Mouse (Mus musculus) small intestine, adult 2 months (tissue): ENCODE measurements around the gene Tfap2a. TPM values are rescaled to one million over a fixed set of nuclear protein-coding genes. Genes with fewer than 3 reads are reported as not detected.

ENCODE experiments used
- H3K27ac ChIP-seq: fragments of 200-500 bp; 2 replicates; pipeline ENCODE4 v1.5.1; 2012; ENCODE audit warnings: low read depth, low read length, control low read depth, inconsistent platforms; ENCODE audit not compliant: insufficient read depth
- H3K27me3 ChIP-seq: fragments of 200-500 bp; 2 replicates; pipeline ENCODE4 v1.6.1; 2012; ENCODE audit warnings: mild to moderate bottlenecking, moderate library complexity, low read length, inconsistent platforms; ENCODE audit not compliant: control insufficient read depth, insufficient read depth
- H3K36me3 ChIP-seq: fragments of 200-500 bp; 2 replicates; pipeline ENCODE4 v1.6.1; 2012; ENCODE audit warnings: mild to moderate bottlenecking, low read length, control low read depth, inconsistent platforms; ENCODE audit not compliant: control insufficient read depth, insufficient read depth
- H3K4me1 ChIP-seq: fragments of 200-500 bp; 2 replicates; pipeline ENCODE4 v1.6.1; 2012; ENCODE audit warnings: low read length, inconsistent platforms, mixed read lengths; ENCODE audit not compliant: control insufficient read depth, insufficient read depth, insufficient read length
- H3K4me3 ChIP-seq: fragments of 200-500 bp; 2 replicates; pipeline ENCODE4 v1.5.1; 2012; ENCODE audit warnings: low read depth, mild to moderate bottlenecking, control low read depth, inconsistent platforms, low read length, moderate library complexity
- CTCF ChIP-seq: fragments of 200-500 bp; IDR thresholded peaks from 2 replicates; pipeline ENCODE4 v1.5.1; 2012; ENCODE audit warnings: low read depth, mild to moderate bottlenecking, control low read depth, inconsistent platforms, low read length, moderate library complexity, mixed read lengths; ENCODE audit not compliant: insufficient replicate concordance, insufficient read length; ENCODE audit errors: extremely low read depth
- POLR2A ChIP-seq: fragments of 200-500 bp; IDR thresholded peaks from 2 replicates; pipeline ENCODE4 v1.6.1; 2012; ENCODE audit warnings: low read depth, mild to moderate bottlenecking, control low read depth, inconsistent platforms, low read length, moderate library complexity
- WGBS: fragments of 180-500 bp; shearing (Covaris S2); methylation state at CpG from one replicate; pipeline ENCODE4 v1.1.7; 2018; 5-methylcytosine and 5-hydroxymethylcytosine counted together
- polyA plus RNA-seq: library from polyadenylated mRNA; depleted of rRNA; stranded (reverse); fragments of >200 nt; gene quantifications from 2 replicates; pipeline ENCODE4 v1.2.3, GENCODE M21; 2012

Tfap2a gene
- polyA plus RNA-seq, 1 experiment, result 0.04 TPM

GRCm38 (mm10) chr13:40729037-40729436, 9.1 kb downstream of the Tfap2a start:
- H3K27me3 ChIP-seq, result peaks cover 80% of the 10 kb centered on the region
- 6% methylated on average over 13 of the region's 13 CpGs for WGBS
- H3K27ac ChIP-seq, result no peak overlapping the region
- no peak overlapping the region for H3K4me3 ChIP-seq
- peaks cover 22% of the 10 kb centered on the region for H3K4me1 ChIP-seq
- TF ChIP-seq POLR2A (no peak), CTCF (no peak)
- H3K36me3 ChIP-seq, result no peaks in the 10 kb centered on the region

DNA sequence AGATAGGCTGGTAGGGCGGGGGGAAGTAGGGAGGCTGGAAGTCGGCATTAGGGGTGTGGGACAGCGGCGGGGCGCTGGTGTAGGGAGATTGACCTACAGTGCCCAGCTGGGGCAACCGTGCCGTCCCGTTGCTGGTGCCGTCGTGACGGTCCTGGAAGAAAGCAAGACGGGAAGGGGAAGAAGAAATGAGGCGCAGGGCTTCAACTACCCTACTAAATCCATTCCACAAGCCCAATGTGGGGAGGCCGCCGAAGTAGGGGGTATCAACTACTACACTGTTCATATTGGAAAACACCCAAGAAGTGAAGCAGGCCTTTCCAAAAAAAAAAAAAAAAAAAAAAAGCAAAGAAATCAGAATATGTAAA, 9.6 kb downstream of the Tfap2a start:
- TF ChIP-seq POLR2A (no peak), CTCF (no peak)
- H3K4me1 ChIP-seq, result peaks cover 20% of the 10 kb centered on the region
- WGBS, result 6% methylated on average over 15 of the region's 15 CpGs
- no peak overlapping the region for H3K27ac ChIP-seq
- H3K4me3 ChIP-seq, result no peak overlapping the region
- no peaks in the 10 kb centered on the region for H3K36me3 ChIP-seq
- H3K27me3 ChIP-seq, result peaks cover 76% of the 10 kb centered on the region

DNA sequence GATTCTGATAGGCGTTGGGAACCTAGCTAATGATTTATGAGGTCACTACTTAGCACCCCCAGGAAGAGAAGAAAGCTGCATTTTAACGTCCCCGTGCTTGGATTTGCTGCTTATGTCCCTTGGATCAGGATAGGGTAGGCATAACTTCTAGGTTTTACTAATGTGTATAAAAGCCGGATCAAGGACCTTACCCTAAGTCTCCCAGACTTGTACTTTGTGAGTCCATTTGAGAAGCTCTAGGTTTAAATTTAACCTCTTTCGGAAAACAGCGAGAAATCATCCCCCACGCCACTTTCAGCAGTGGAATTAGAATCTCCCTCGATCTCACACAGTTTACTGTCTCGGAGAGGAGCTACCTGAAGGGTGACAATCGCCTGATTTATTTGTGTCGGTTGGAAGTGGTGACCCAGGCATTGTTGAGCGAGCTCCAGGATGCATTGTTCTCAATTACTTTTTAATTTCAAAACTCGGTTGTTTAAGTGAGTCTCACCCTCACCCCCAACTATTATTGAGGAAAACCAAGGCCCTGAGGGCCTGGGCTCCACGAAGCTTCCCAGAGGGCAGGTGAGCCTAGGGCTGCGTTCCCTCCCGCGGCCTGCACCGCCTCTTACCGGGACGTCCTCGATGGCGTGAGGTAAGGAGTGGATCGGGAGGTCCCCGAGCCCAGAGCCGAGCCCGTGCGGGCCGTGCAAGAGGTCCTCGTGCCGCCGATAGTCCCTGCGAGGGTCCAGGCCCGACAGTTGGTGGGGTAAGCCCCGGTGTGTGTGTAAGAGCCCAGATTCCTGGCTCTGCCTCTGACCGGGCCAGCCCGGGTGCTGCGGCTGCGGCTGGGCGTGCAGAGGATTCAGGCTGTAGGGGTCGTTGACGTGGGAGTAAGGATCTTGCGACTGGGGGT, 10.2 kb downstream of the Tfap2a start:
- no peak for TF ChIP-seq CTCF
- no peak for TF ChIP-seq POLR2A
- Histone ChIP-seq H3K27me3 (peaks cover 76% of the 10 kb centered on the region), H3K4me1 (peaks cover 21% of the 10 kb centered on the region), H3K36me3 (no peaks in the 10 kb centered on the region), H3K27ac (no peak overlapping the region), H3K4me3 (no peak overlapping the region)
- 4% methylated on average over 42 of the region's 42 CpGs for WGBS

DNA sequence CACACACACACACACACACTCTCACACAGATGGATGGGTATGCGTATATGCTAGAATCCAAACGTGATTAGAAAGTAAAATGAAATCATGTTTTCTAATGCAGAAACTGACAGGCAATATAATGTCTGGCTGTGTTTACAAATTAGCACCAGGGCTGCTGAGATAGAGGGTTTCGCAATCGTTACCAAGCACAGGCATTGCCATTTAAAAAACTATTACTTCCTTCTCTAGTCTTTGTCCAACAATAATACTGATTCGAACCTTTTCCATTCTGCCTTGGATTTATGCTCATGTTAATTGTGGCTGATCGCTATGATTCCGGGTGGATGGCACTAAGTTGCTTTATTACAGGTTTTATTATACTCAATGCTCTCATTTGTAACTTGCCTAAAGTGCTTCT, 12.3 kb downstream of the Tfap2a start:
- H3K27me3 ChIP-seq, result peaks cover 57% of the 10 kb centered on the region
- WGBS, result 8% methylated on average over 7 of the region's 7 CpGs
- TF ChIP-seq POLR2A, result no peak
- TF ChIP-seq CTCF, result no peak

DNA sequence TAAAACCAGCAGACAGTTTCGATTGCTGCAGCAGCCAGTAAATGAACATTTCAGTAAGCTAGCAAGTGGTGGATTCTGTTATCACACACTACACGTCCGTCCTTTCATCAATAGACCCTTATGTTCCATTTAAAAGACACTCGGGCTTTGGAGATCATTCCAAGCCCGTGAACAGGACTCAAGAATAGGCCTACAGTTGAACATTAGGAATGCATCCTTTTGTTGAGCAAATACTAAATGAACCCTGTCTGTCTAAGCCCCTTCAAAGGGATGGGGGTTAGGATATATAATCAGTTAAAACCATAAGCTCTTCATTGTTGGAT, 14.6 kb downstream of the Tfap2a start:
- Histone ChIP-seq H3K4me3 (peak overlapping the region; percentile 72; the same call in 1 of the 2 replicates), H3K4me1 (peaks cover 5% of the 10 kb centered on the region), H3K27me3 (peaks cover 44% of the 10 kb centered on the region)

More for the DNA sequence above, 12.3 kb downstream of the Tfap2a start:
- H3K36me3 ChIP-seq, result no peaks in the 10 kb centered on the region
- peaks cover 14% of the 10 kb centered on the region for H3K4me1 ChIP-seq
- H3K27ac ChIP-seq, result no peak overlapping the region
- H3K4me3 ChIP-seq, result no peak overlapping the region

DNA sequence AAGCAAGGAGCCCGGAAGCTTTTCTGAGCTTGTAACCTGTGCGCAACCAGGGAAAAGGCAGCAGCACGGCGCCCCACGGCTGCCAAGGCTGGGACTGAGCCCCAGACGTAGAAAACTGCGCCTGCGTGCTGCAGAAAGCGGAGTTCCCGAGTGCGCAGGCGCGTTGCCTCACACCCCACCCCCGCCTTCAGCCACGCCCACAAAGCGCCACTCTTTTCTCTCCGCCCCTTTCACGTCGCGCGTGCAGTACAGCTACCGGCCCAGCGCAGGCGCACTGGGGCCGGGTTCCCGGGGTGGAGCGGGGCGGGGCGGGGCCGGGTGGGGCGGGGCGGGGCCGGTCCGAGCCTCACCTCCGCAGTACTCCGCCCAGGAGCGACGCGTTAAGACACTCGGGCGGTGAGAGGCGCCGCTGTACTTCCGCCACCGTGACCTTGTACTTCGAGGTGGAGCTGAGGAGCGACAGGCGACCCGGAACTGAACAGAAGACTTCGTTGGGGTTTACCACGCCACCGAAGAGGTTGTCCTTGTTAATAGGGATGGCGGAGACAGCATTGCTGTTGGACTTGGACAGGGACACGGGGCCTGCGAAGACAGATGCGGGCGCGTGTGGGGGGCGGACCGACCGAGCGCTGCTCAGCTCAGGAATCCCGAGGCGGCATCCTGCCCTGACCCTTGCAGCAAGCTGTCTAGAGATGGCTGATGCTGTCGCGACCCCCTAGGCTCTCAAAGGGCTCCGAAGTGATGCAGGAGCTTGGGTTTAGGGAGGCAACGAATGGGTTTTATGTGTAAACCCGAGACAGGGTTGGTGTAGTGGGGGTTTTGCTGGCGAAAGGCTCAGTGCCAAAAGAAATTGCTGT, 15.2 kb downstream of the Tfap2a start:
- Histone ChIP-seq H3K4me3 (peak overlapping the region; percentile 72), H3K27me3 (peaks cover 38% of the 10 kb centered on the region), H3K4me1 (peaks cover 5% of the 10 kb centered on the region), H3K27ac (no peak overlapping the region), H3K36me3 (no peaks in the 10 kb centered on the region)
- TF ChIP-seq CTCF (peak; percentile 32; the same call in 1 of the 2 replicates), POLR2A (peak; percentile 40; the same call in 1 of the 2 replicates)
- WGBS, result 1% methylated on average over 70 of the region's 70 CpGs

More for the DNA sequence above, 14.6 kb downstream of the Tfap2a start:
- Histone ChIP-seq H3K36me3 (no peaks in the 10 kb centered on the region), H3K27ac (no peak overlapping the region)
- WGBS, result 20% methylated on average over 5 of the region's 5 CpGs
- no peak for TF ChIP-seq CTCF
- no peak for TF ChIP-seq POLR2A

- H3K4me3 ChIP-seq, result no peak overlapping the region
- no peak for TF ChIP-seq CTCF
- TF ChIP-seq POLR2A, result no peak
- no peaks in the 10 kb centered on the region for H3K36me3 ChIP-seq
- 23% methylated on average over 9 of the region's 9 CpGs for whole genome bisulfite sequencing
- H3K27ac ChIP-seq, result no peak overlapping the region
- H3K4me1 ChIP-seq, result peaks cover 7% of the 10 kb centered on the region
- peaks cover 34% of the 10 kb centered on the region for H3K27me3 ChIP-seq
Measured at GRCm38 (mm10) chr13:40719741-40720082, 18.5 kb downstream of the Tfap2a start.
